Mouse (Mus musculus): ENCODE data around the gene Rab35. TPM values are rescaled to one million over a fixed set of nuclear protein-coding genes. Genes with fewer than 3 reads are reported as not detected.

Rab35 gene
- polyA plus RNA-seq, 1 experiment = 71.0 TPM

DNA sequence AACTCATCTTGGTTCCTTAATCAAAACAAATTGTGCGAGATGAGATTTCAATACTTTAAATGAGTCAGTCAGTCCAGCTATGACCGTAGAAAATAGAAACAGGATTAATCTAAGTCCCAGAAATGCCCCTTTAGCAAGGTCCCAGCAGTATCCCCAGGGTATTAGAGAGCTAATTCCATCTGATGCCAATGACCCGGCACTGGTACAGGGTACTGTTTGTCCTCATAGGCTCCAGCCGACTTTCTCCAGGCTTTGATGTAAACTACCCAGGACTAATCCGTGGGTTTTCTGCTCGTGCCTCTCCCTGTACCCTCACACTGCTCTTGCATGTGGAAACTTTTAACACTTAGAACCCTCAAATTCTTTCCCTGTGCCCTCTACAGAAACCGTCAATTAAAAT is 55.0 kb downstream of the Rab35 start:
- TF ChIP-seq CTCF (IDR thresholded peaks at IDR 0.05; ENCODE audit: low read depth, low read length) (no peak), POLR2A (IDR thresholded peaks at IDR 0.05; ENCODE audit: borderline replicate concordance, low read depth, low read length) (no peak)
- Histone ChIP-seq H3K4me1 (ENCODE audit: control insufficient read depth, insufficient read depth, low read length) (no peaks in the 10 kb centered on the region), H3K27ac (ENCODE audit: insufficient read depth, low read depth, low read length) (no peak overlapping the region), H3K4me3 (ENCODE audit: insufficient read depth, low read length) (no peak overlapping the region)

DNA sequence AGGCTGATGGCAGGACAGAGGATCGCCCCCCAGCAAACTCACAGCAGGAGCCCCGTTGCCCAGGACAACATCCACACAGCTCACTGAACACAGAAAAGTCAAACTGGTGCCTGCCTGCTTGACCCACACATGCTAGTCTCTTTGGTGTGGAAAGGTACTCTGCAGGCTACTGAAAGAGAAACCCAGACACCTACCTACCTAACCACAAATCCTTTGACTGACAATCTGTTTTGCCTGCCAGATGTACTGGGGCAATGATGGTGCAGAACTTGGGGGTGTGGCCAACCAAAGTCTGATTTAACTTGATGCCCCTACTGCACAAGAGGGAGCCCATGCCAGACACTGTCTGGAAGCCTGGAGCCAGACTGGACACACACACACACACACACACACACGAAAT is 61.6 kb downstream of the Rab35 start:
- H3K27ac ChIP-seq (ENCODE audit: insufficient read depth, low read depth, low read length) = no peak overlapping the region
- no peak overlapping the region for H3K4me3 ChIP-seq (ENCODE audit: insufficient read depth, low read length)
- TF ChIP-seq CTCF (IDR thresholded peaks at IDR 0.05; ENCODE audit: low read depth, low read length) (no peak), POLR2A (IDR thresholded peaks at IDR 0.05; ENCODE audit: borderline replicate concordance, low read depth, low read length) (no peak)
- 0 out of 2 replicates have a peak, but pooled peaks cover 3% of the 10 kb centered on the region for H3K4me1 ChIP-seq (ENCODE audit: control insufficient read depth, insufficient read depth, low read length)

DNA sequence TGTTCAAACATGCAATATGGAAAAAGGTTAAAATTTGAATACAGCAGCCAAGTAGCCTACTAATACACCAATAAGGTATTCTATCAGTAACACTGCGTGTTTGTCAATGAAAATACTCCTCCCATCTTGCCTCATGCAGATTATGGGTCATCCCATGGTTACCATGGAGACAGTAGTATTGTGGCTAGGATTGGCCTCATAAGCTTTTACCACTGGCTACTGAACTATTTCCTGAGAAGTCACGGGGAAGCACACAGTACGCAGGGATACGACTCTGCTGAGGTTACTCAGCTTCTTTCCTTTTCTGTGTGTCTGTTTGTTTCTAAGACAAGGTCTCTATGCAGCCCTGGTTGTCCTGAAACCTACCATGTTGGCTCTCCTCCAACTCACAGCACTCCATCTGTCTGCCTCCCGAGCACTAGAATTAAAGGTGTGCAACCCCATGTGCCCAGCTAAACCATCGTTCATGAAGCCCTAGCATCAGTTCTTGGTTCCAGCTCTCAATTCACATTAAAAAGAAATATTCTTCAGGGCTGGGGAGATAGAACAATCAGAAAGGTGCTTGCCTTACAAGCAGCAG is 63.6 kb downstream of the Rab35 start:
- TF ChIP-seq CTCF (IDR thresholded peaks at IDR 0.05; ENCODE audit: low read depth, low read length) = no peak
- TF ChIP-seq POLR2A (IDR thresholded peaks at IDR 0.05; ENCODE audit: borderline replicate concordance, low read depth, low read length) = no peak
- H3K4me3 ChIP-seq (ENCODE audit: insufficient read depth, low read length) = no peak overlapping the region

DNA sequence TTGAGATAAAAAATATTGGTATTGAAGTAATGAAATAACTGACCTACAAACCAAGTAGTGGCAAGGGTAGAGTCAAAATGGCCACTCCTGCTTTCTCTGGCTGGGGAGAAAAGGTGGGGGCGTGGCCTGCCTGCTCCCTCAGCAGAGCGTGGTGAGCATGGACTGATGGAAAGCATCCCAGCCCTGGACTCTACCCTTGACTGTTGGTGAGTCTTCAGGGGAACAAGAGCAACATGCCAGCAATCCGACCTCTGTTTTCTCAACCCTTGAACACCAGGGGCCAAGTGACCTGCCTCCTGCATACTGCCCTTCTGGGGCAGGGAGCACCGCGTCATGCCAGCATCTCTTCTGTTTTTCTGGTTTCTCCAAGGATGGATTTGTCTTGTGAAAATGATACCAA is 65.1 kb downstream of the Rab35 start:
- Histone ChIP-seq H3K27ac (ENCODE audit: insufficient read depth, low read depth, low read length) (no peak overlapping the region), H3K4me1 (ENCODE audit: control insufficient read depth, insufficient read depth, low read length) (0 out of 2 replicates have a peak, but pooled peaks cover 3% of the 10 kb centered on the region), H3K4me3 (ENCODE audit: insufficient read depth, low read length) (no peak overlapping the region)
- TF ChIP-seq POLR2A (IDR thresholded peaks at IDR 0.05; ENCODE audit: borderline replicate concordance, low read depth, low read length) (no peak), CTCF (IDR thresholded peaks at IDR 0.05; ENCODE audit: low read depth, low read length) (no peak)

More for the DNA sequence above, 63.6 kb downstream of the Rab35 start:
- 0 out of 2 replicates have a peak, but pooled peaks cover 3% of the 10 kb centered on the region for H3K4me1 ChIP-seq (ENCODE audit: control insufficient read depth, insufficient read depth, low read length)
- H3K27ac ChIP-seq (ENCODE audit: insufficient read depth, low read depth, low read length) = no peak overlapping the region

Other genes with a start within 250 kb of the Rab35 start
- gene Msi1, start 202.3 kb upstream of the Rab35 start, polyA plus RNA-seq (2012; ENCODE audit: insufficient read depth, insufficient read length, missing spikeins) = 0.44 TPM in 1 of 2 replicates, not detected in the other
- gene Pla2g1b, start 165.6 kb upstream of the Rab35 start, polyA plus RNA-seq (2012; ENCODE audit: insufficient read depth, insufficient read length, missing spikeins) = not detected in 2 replicates
- gene Sirt4, start 147.2 kb upstream of the Rab35 start, polyA plus RNA-seq (2012; ENCODE audit: insufficient read depth, insufficient read length, missing spikeins) = 15.6 and 17.8 TPM in 2 replicates
- gene Pxn, start 125.2 kb upstream of the Rab35 start, polyA plus RNA-seq (2012; ENCODE audit: insufficient read depth, insufficient read length, missing spikeins) = 109 and 121 TPM in 2 replicates
- gene Rplp0, start 72.4 kb upstream of the Rab35 start, polyA plus RNA-seq (2012; ENCODE audit: insufficient read depth, insufficient read length, missing spikeins) = 1,563 and 1,614 TPM in 2 replicates
- 20.3 and 21.0 TPM in 2 replicates for gene Gcn1l1, start 66.7 kb upstream of the Rab35 start, polyA plus RNA-seq (2012; ENCODE audit: insufficient read depth, insufficient read length, missing spikeins)
- 3.0 and 3.1 TPM in 2 replicates for gene Bicdl1, start 99.7 kb downstream of the Rab35 start, polyA plus RNA-seq (2012; ENCODE audit: insufficient read depth, insufficient read length, missing spikeins)
- gene Cit, start 213.4 kb downstream of the Rab35 start, polyA plus RNA-seq (2012; ENCODE audit: insufficient read depth, insufficient read length, missing spikeins) = 10.6 and 12.5 TPM in 2 replicates

All from bone marrow macrophage, adult 2 months (primary cell).